Mouse (Mus musculus) lung, embryonic 15.5 days (tissue): ENCODE results near the gene Dtd2. TPM values are rescaled to one million over a fixed set of nuclear protein-coding genes. Genes with fewer than 3 reads are reported as not detected.

Experiments used
- ATAC-seq: fragments of 200-750 bp; cut with Nextera tagmentation; 2 replicates; pipeline ENCODE4 v1.8.0; 2017; ENCODE audit warnings: moderate number of reproducible peaks, borderline replicate concordance; ENCODE audit not compliant: low FRiP score, low TSS enrichment; ENCODE audit errors: extremely low read depth
- H3K27ac ChIP-seq: fragments of 300-500 bp; sonication (generic); 2 replicates; pipeline ENCODE4 v1.5.1; 2015; ENCODE audit warnings: moderate library complexity, mild to moderate bottlenecking, inconsistent platforms
- H3K27me3 ChIP-seq: fragments of 300-500 bp; sonication (generic); 2 replicates; pipeline ENCODE4 v1.6.1; 2015; ENCODE audit warnings: inconsistent platforms
- H3K36me3 ChIP-seq: fragments of 300-500 bp; sonication (generic); 2 replicates; pipeline ENCODE4 v1.6.1; 2015; ENCODE audit warnings: inconsistent platforms
- H3K4me1 ChIP-seq: fragments of 300-500 bp; sonication (generic); 2 replicates; pipeline ENCODE4 v1.6.1; 2015; ENCODE audit warnings: inconsistent platforms
- H3K4me2 ChIP-seq: fragments of 300-500 bp; sonication (generic); 2 replicates; pipeline ENCODE4 v1.6.1; 2015; ENCODE audit warnings: inconsistent platforms, mild to moderate bottlenecking, moderate library complexity
- H3K4me3 ChIP-seq: fragments of 300-500 bp; sonication (generic); 2 replicates; pipeline ENCODE4 v1.5.1; 2015; ENCODE audit warnings: mild to moderate bottlenecking, inconsistent platforms
- H3K9ac ChIP-seq: fragments of 300-500 bp; sonication (generic); 2 replicates; pipeline ENCODE4 v1.6.1; 2015; ENCODE audit warnings: inconsistent platforms
- H3K9me3 ChIP-seq: fragments of 300-500 bp; sonication (generic); 2 replicates; pipeline ENCODE4 v1.6.1; 2016; ENCODE audit warnings: inconsistent platforms
- WGBS: fragments of 180-500 bp; shearing (Covaris S2); methylation state at CpG from one replicate; pipeline ENCODE4 v1.1.7; 2015; 5-methylcytosine and 5-hydroxymethylcytosine counted together
- polyA plus RNA-seq: library from polyadenylated mRNA; unstranded; fragments of >200 nt; fragmentation: Nextera tagmentation; extraction: Ambion mirVana; gene quantifications from 2 replicates; pipeline ENCODE4 v1.2.1, GENCODE M21; 2015

Gene Dtd2
- polyA plus RNA-seq, 1 experiment from 2014 or later: 25.3 TPM

DNA sequence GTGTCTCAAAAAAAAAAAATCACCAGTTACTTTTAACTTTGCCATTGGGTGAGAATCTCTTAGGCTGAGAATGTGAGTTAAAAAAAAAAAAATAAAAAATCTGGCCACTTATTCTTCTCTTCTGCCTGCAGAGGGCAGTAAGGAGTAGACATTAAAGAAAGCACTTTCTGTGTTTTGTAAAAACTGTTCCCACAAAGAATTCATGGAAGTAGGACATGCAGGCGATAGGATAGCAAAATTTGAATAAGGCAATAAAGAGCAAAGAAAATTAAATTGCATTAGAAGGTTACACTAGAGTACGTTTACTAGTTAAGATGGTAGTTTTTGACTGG, 4.3 kb upstream of the Dtd2 start:
- Histone ChIP-seq H3K27me3 (no peaks in the 10 kb centered on the region), H3K9ac (no peak overlapping the region), H3K27ac (no peak overlapping the region), H3K4me3 (no peak overlapping the region), H3K9me3 (no peaks in the 10 kb centered on the region), H3K4me1 (peaks cover 11% of the 10 kb centered on the region), H3K36me3 (no peaks in the 10 kb centered on the region), H3K4me2 (no peak overlapping the region)
- no peak for ATAC-seq
- WGBS: 55% methylated on average over 2 of the region's 2 CpGs

DNA sequence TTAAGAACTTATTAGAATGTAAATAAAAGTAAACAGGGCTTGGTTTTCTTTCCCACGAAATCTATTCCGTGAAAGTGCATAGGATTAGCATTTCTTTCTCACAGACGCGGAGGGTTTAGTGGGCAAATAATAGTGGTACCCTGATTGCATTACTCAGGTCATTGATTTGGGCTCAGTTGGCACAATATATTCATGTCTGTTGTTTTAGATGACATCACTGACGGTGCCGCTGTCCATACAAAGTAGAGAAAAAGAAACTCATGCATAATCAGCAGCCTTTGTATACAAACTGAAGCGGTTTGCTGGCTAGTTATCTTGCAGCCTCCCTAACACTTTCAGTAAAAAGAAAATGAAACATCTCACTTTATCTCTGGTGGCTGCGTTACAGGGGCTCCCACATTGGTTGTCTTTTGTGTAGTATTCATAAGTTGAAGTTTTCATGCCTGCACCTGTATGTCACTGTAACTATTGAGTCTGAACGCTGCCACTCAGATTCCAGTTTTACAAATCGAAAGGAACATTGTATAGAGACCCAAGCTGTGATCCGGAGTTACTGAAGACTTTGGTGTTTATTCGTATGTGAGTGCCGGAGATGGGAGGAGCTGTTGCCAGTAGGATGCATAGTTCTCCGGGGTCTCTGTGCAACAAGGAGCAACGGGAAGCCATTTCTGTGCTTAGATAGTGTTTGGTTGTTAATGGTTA, 3.8 kb upstream of the Dtd2 start:
- Histone ChIP-seq H3K9me3 (no peaks in the 10 kb centered on the region), H3K27ac (no peak overlapping the region), H3K4me3 (no peak overlapping the region), H3K4me2 (no peak overlapping the region; the same call in 1 of the 2 replicates), H3K9ac (no peak overlapping the region), H3K36me3 (no peaks in the 10 kb centered on the region), H3K4me1 (peaks cover 12% of the 10 kb centered on the region), H3K27me3 (no peaks in the 10 kb centered on the region)
- ATAC-seq: no peak
- WGBS: 59% methylated on average over 15 of the region's 15 CpGs

DNA sequence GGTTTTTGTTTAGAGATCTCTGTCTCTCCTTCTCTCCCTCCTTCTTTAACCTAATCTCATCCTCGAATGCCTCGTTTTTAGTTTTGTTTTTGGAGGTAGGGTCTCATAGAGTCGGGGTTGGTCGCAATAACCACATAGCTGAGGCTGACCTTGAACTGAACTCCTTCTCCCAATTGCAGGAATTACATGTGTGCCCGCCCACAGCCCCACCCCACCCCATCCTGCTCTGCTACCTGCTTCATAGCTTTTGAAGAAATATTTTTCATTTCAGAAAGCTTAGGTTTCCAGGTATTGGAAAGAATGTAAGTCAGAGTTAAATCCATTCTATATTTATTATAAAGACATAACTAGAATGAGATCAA, 313 bp upstream of the Dtd2 start:
- H3K27ac ChIP-seq: no peak overlapping the region
- ATAC-seq: peak; percentile 46; the same call in 1 of the 2 replicates
- H3K9ac ChIP-seq: peak overlapping the region; percentile 28; the same call in 1 of the 2 replicates
- WGBS: 31% methylated on average over 5 of the region's 5 CpGs
- H3K9me3 ChIP-seq: no peaks in the 10 kb centered on the region
- H3K36me3 ChIP-seq: 0 out of 2 replicates have a peak, but pooled peaks cover 4% of the 10 kb centered on the region
- peak overlapping the region; percentile 67 for H3K4me2 ChIP-seq
- H3K27me3 ChIP-seq: no peaks in the 10 kb centered on the region
- H3K4me1 ChIP-seq: peaks cover 4% of the 10 kb centered on the region; the same call in 1 of the 2 replicates
- H3K4me3 ChIP-seq: peak overlapping the region; percentile 63

DNA sequence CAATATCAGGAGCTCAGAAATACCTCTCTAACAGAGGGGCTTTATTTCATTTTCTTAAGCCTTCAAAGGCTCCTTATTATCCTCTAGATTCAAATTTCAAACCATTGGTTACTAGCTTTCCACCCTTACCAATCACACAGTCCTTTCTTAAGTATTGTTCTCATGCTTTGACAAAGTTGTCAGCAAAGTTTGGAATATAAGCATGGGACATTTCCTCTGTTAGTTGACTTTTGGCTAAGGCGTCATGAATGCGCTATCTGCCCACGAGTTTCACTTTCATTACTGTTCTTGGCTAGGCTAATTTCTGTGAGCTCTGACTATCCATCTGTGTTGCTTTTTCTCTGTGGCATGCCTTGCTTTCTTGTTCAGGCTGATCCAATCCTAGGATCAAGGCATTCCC, 3.6 kb downstream of the Dtd2 start:
- WGBS: 87% methylated on average over 3 of the region's 3 CpGs
- no peak for ATAC-seq
- Histone ChIP-seq H3K4me1 (peaks cover 4% of the 10 kb centered on the region; the same call in 1 of the 2 replicates), H3K27ac (no peak overlapping the region), H3K4me3 (no peak overlapping the region), H3K36me3 (peaks cover 22% of the 10 kb centered on the region; the same call in 1 of the 2 replicates), H3K4me2 (no peak overlapping the region), H3K9me3 (no peaks in the 10 kb centered on the region), H3K27me3 (no peaks in the 10 kb centered on the region), H3K9ac (no peak overlapping the region)

DNA sequence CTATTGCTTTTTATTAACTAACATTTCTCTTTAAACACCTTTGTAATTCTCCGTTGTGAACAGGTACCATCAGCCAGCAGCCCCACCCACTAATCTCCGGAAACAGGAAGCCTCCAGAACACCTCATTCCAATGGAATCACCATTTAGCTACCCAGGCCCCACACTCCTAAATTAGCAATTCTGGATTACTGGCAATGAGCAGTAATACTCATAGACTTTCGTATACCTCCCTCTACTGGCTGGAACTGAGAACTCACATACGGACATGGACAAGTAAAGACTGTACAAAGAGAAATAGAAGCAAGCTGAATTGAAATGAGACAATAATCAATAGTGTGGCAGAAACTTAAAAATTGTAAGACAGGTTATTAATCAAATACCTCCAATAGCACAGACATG, 4.8 kb downstream of the Dtd2 start:
- no peak overlapping the region for H3K4me2 ChIP-seq

DNA sequence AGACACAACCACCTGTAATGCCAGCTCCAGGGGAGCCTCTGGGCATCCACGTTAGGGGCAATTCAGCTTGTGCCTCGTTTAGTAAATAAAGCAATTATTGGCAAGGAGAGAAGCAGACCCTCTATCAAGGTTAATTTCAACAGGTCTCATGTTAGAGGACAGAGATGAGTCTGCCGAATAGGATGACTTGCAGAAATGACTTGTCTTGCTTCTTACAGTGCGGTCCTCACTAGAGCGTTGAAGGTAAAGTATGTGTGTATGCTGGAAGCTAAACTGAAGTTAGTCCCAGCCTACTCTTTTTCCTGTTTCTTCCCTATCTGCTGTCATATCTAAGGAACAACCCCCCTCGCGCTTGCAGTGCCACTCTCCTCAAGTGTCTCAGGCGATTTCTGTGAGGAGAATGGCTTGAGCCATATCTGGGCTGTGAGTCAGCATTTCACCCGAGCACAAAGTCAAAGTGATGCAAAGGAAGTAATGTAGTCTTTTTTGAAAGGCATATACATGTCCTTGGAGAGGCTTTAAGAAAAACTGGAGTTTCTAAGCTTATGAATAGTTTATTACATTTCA, 7.9 kb downstream of the Dtd2 start:
- Histone ChIP-seq H3K4me1 (no peaks in the 10 kb centered on the region), H3K27ac (no peak overlapping the region), H3K4me3 (no peak overlapping the region), H3K9me3 (no peaks in the 10 kb centered on the region), H3K9ac (no peak overlapping the region), H3K27me3 (no peaks in the 10 kb centered on the region), H3K4me2 (no peak overlapping the region), H3K36me3 (peaks cover 44% of the 10 kb centered on the region; the same call in 1 of the 2 replicates)
- ATAC-seq: no peak
- 79% methylated on average over 9 of the region's 9 CpGs for WGBS

More for the DNA sequence above, 4.8 kb downstream of the Dtd2 start:
- Histone ChIP-seq H3K27ac (no peak overlapping the region), H3K27me3 (no peaks in the 10 kb centered on the region), H3K36me3 (peaks cover 33% of the 10 kb centered on the region; the same call in 1 of the 2 replicates), H3K4me1 (peaks cover 4% of the 10 kb centered on the region; the same call in 1 of the 2 replicates), H3K9ac (no peak overlapping the region), H3K9me3 (no peaks in the 10 kb centered on the region), H3K4me3 (no peak overlapping the region)
- ATAC-seq: 0 out of 2 replicates have a peak, but pooled peaks have one; percentile 47
- 14% methylated on average over 4 of the region's 4 CpGs for WGBS

DNA sequence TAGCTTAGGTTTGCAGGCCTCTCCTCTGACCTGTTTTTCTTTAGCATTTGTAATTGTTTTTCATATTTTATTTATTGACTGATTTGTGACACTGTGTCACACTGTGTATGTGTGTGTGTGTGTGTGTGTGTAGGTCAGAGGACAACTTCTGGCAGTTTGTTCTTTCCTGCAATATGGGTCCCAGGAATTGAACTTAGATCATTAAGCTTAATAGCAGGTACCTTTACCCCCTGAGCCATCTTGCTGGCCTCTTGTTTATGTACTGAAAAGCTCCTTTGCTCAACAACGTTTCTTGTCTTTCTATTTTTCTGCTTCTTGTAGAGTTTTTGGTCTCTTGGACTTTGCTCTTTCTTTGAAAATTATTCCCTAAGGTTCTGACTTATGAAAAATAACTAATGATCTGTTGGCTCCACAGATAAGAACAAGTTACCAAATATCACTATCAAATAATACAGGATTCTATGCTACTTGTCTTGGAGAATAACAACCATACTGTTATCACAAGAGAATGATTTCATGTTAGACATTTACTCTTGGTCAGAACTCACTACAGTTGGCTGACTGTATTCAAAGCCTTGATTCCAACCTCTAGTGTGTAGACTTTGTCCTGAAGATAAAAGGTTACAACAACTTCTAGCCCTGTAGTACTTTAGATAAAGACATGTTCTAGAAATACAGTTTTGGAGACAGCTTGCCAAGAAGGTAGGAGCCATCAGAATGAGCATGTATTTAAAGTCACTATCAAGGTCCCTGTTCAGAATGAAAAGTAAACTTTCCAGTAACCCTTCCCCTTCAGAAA, 10.4 kb downstream of the Dtd2 start:
- Histone ChIP-seq H3K36me3 (peaks cover 45% of the 10 kb centered on the region; the same call in 1 of the 2 replicates), H3K4me3 (no peak overlapping the region), H3K9ac (no peak overlapping the region), H3K27ac (no peak overlapping the region), H3K4me1 (no peaks in the 10 kb centered on the region), H3K4me2 (no peak overlapping the region), H3K9me3 (no peaks in the 10 kb centered on the region), H3K27me3 (no peaks in the 10 kb centered on the region)
- WGBS: 73% methylated on average over 1 of the region's 1 CpGs
- no peak for ATAC-seq

DNA sequence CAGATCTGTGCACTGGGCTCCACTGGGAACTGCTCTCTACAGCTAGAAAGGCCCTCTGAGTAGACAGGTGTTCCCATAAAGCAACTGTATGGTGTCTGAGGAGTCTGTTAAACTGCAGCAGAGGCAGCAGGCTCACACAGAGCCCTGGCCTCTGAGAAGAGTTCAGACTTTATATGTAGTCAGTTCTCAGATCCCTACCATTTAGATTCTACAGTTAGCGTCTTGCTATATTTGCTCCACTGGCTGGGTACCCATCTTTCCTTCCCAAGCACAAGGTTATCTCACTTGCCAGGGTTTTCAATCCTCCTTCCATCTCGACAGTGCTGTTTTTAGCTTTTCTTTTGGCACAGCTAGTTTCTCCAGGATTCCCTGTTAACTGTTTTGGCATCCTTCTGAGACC, 15.7 kb downstream of the Dtd2 start:
- Histone ChIP-seq H3K36me3 (peaks cover 11% of the 10 kb centered on the region; the same call in 1 of the 2 replicates), H3K4me3 (no peak overlapping the region), H3K27me3 (no peaks in the 10 kb centered on the region), H3K27ac (no peak overlapping the region), H3K4me2 (no peak overlapping the region), H3K9me3 (no peaks in the 10 kb centered on the region), H3K9ac (no peak overlapping the region), H3K4me1 (no peaks in the 10 kb centered on the region)
- 72% methylated on average over 2 of the region's 2 CpGs for WGBS
- ATAC-seq: no peak

DNA sequence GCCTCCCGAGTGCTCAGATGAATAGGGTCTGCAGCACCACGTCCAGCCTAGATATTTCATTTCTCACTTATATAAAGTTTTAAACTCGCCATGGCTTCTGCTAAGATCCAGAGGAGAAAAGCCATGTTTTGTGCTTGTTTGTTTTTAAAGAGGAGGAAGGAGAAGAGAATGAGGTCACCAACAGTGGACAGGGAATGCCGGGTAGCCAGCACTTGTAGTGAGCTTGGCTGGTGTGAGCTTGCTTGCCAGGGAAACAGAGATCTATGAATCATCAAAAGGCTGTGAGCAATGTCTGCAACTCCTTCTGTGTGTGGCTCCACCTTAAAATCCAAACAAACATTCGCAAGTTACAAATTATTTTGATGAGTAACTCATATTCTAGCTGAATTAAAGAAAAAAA, 17.8 kb downstream of the Dtd2 start:
- H3K4me1 ChIP-seq: no peaks in the 10 kb centered on the region
- ATAC-seq: no peak
- H3K4me2 ChIP-seq: no peak overlapping the region
- 0 out of 2 replicates have a peak, but pooled peaks cover 2% of the 10 kb centered on the region for H3K36me3 ChIP-seq
- H3K4me3 ChIP-seq: no peak overlapping the region
- H3K27me3 ChIP-seq: no peaks in the 10 kb centered on the region
- H3K9ac ChIP-seq: no peak overlapping the region
- WGBS: 78% methylated on average over 5 of the region's 5 CpGs
- no peaks in the 10 kb centered on the region for H3K9me3 ChIP-seq
- no peak overlapping the region for H3K27ac ChIP-seq

DNA sequence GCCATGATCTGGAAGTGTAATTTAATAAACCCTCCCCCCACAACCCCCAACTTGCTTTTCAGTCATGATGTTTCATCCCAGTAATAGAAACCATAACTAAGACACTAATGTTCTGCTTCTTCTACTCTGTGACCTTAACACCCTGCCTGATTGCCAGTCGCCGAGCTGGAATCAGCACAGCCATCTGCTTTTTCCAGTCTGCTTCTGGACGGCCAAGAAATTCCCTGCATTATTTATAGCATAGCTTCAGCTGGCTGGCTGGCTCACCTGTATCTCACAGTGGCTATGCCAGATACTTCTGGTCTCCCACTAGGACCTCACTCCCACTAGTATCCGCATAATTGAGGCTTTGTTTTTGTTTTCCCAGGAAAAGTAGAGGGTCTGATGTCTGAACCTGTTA, 20.5 kb downstream of the Dtd2 start:
- H3K4me3 ChIP-seq: no peak overlapping the region
- 59% methylated on average over 4 of the region's 4 CpGs for WGBS
- no peak overlapping the region for H3K27ac ChIP-seq
- no peaks in the 10 kb centered on the region for H3K4me1 ChIP-seq
- no peaks in the 10 kb centered on the region for H3K27me3 ChIP-seq
- no peak overlapping the region for H3K9ac ChIP-seq
- no peak for ATAC-seq
- no peaks in the 10 kb centered on the region for H3K36me3 ChIP-seq
- H3K9me3 ChIP-seq: no peaks in the 10 kb centered on the region
- no peak overlapping the region for H3K4me2 ChIP-seq

DNA sequence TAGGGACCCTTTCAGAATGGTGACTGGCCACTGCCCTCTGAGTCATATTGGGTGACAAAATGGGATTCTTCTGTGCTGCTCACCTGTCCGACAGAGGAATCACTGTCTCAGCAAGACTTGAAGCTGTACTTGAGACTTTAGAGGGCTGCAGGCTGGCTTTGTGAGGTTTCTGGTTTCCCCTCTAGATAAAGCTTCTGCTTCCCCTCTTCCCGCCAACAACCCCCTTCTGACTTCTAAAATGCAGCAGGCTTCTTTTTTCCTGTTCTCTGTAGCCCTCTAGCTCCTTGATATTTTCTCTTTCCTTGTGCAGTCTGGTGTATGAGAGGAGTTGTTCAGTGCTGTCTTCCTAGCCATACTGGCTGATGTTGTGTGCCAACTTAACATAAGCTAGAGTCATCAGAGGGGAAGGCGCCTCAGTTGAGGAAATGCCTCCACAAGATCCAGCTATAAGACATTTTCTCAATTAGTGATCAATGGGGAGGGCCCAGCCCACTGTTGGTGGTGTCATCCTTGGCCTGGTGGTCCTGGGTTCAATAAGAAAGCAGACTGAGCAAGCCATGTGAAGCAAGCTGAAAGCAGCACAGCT, 21.0 kb downstream of the Dtd2 start:
- no peaks in the 10 kb centered on the region for H3K4me1 ChIP-seq
- no peak overlapping the region for H3K4me3 ChIP-seq
- no peaks in the 10 kb centered on the region for H3K9me3 ChIP-seq
- WGBS: 77% methylated on average over 3 of the region's 3 CpGs
- no peak overlapping the region for H3K4me2 ChIP-seq
- no peak overlapping the region for H3K9ac ChIP-seq
- no peaks in the 10 kb centered on the region for H3K27me3 ChIP-seq
- no peak overlapping the region for H3K27ac ChIP-seq
- no peaks in the 10 kb centered on the region for H3K36me3 ChIP-seq
- no peak for ATAC-seq
